Comparison of ENCODE assay signal across 8 mouse cellular contexts in genomic region chr1:87608416-87609046, GRCm38 (mm10). TPM values are rescaled to one million over a fixed set of nuclear protein-coding genes. Genes with fewer than 3 reads are reported as not detected.
DNase-seq lines count a peak whose midpoint lies in the region; ATAC-seq lines count a peak whose summit lies in the region.

No protein-coding gene starts in this region.

- no peaks in the 10 kb centered on the region for H3K27me3 ChIP-seq in limb, embryonic 10.5 days (ENCODE audit: low read depth, poor library complexity, severe bottlenecking)

- no peaks in the 10 kb centered on the region for H3K4me1 ChIP-seq in limb, embryonic 10.5 days

- no peak overlapping the region for H3K4me3 ChIP-seq in limb, embryonic 10.5 days

- DNase-seq in heart, adult 11 months = peak; percentile 92
- DNase-seq in heart, adult 8-10 months (ENCODE audit: low spot score) = no peak
- DNase-seq in cerebellum, adult 11 months = peak; percentile 50
- peak; percentile 45 to 46 for DNase-seq in gastrocnemius, adult 8-10 months (ENCODE audit: low spot score in 2 of 2)
- DNase-seq in limb, embryonic 10.5 days (ENCODE audit: low spot score) = peak; percentile 74
- peak; percentile 85 for DNase-seq in naive thymus-derived CD4-positive, alpha-beta T cell, adult 2 months (ENCODE audit: low read depth)
- DNase-seq in thymus, postnatal 10 days (ENCODE audit: low spot score in 2 of 2) = peak; percentile 74 to 88

- no peaks in the 10 kb centered on the region for H3K9me3 ChIP-seq in limb, embryonic 10.5 days (replicated peaks)

- 35% methylated on average over 7 of the region's 7 CpGs for WGBS in limb, embryonic 10.5 days

- H3K27ac ChIP-seq in limb, embryonic 10.5 days = no peak overlapping the region

- no peaks in the 10 kb centered on the region for H3K36me3 ChIP-seq in limb, embryonic 10.5 days

- peak; percentile 14 for ATAC-seq in CD4-positive, CD25-positive, alpha-beta regulatory T cell, adult 4 months

RNA-seq across cellular contexts. Expression of gene Inpp5d, which starts 11.6 kb away (rescaled TPM):
- 10 to 100 TPM in 1 of 4 experiments, 1 to 10 TPM in 3; 8.8 to 12.5 (median 9.7) TPM for total RNA-seq in heart, adult 8-10 months (2022)
- 100 to 1,000 TPM; 145 to 167 TPM for polyA plus RNA-seq in CD4-positive, CD25-positive, alpha-beta regulatory T cell, adult 4 months (2017; shearing (Covaris generic))
- 1 to 10 TPM; 1.8 to 3.9 (median 2.6) TPM for total RNA-seq in gastrocnemius, adult 8-10 months (2022)
- polyA plus RNA-seq in limb, embryonic 10.5 days (2016; fragmentation: Nextera tagmentation; extraction: Ambion mirVana) = 2.0 and 3.9 TPM in 2 replicates

RNA-seq across cellular contexts. Expression of gene Ngef, which starts 34.9 kb away (rescaled TPM):
- total RNA-seq in heart, adult 8-10 months (2022) = under 1 TPM; 0.46 to 0.59 (median 0.54) TPM
- not detected for polyA plus RNA-seq in CD4-positive, CD25-positive, alpha-beta regulatory T cell, adult 4 months (2017; shearing (Covaris generic))
- total RNA-seq in gastrocnemius, adult 8-10 months (2022) = under 1 TPM in 3 of 4 experiments, not detected in 1; 0.13 to 0.19 (median 0.16) TPM
- polyA plus RNA-seq in limb, embryonic 10.5 days (2016; fragmentation: Nextera tagmentation; extraction: Ambion mirVana) = 0.23 and 0.35 TPM in 2 replicates
